Mouse (Mus musculus): ENCODE measurements around the gene Dolpp1. TPM values are rescaled to one million over a fixed set of nuclear protein-coding genes. Genes with fewer than 3 reads are reported as not detected.
A peak's percentile ranks its signal among the peaks of the same experiment; 100 is the strongest.

The Dolpp1 gene
- polyA plus RNA-seq, 1 experiment from 2014 or later: 21.9 TPM

- peaks cover 82% of the 10 kb centered on the region for H3K4me1 ChIP-seq (replicated peaks)
- no peaks in the 10 kb centered on the region for H3K9me3 ChIP-seq (replicated peaks)
- H3K4me2 ChIP-seq: peak overlapping the region; percentile 74
- H3K27ac ChIP-seq (ENCODE audit: poor library complexity, severe bottlenecking): peak overlapping the region; percentile 100
- peak overlapping the region; percentile 84 for H3K9ac ChIP-seq
- WGBS: 33% methylated on average over 5 of the region's 5 CpGs
- H3K27me3 ChIP-seq (replicated peaks): no peaks in the 10 kb centered on the region
- peak overlapping the region; percentile 39 for H3K4me3 ChIP-seq
- no peak for ATAC-seq (ENCODE audit: insufficient number of reproducible peaks, low FRiP score)
- H3K36me3 ChIP-seq: peaks cover 62% of the 10 kb centered on the region
These were observed 50.4 kb downstream of the Dolpp1 start for GRCm38 (mm10) chr2:30442498-30442890.

GRCm38 (mm10) chr2:30443281-30443680 lies 51.2 kb downstream of the Dolpp1 start:
- peak overlapping the region; percentile 100 for H3K27ac ChIP-seq (ENCODE audit: poor library complexity, severe bottlenecking)
- peak overlapping the region; percentile 84 for H3K9ac ChIP-seq
- H3K36me3 ChIP-seq: peaks cover 62% of the 10 kb centered on the region
- H3K4me2 ChIP-seq: peak overlapping the region; percentile 74
- no peaks in the 10 kb centered on the region for H3K27me3 ChIP-seq (replicated peaks)
- 55% methylated on average over 4 of the region's 4 CpGs for WGBS
- H3K4me3 ChIP-seq: no peak overlapping the region; the same call in 1 of the 2 replicates
- ATAC-seq (ENCODE audit: insufficient number of reproducible peaks, low FRiP score): no peak
- H3K9me3 ChIP-seq (replicated peaks): no peaks in the 10 kb centered on the region
- peaks cover 84% of the 10 kb centered on the region for H3K4me1 ChIP-seq (replicated peaks)

GRCm38 (mm10) chr2:30444006-30444405 lies 52.0 kb downstream of the Dolpp1 start:
- Histone ChIP-seq H3K36me3 (peaks cover 60% of the 10 kb centered on the region), H3K4me2 (peak overlapping the region; percentile 74), H3K27ac (ENCODE audit: poor library complexity, severe bottlenecking) (peak overlapping the region; percentile 100), H3K27me3 (replicated peaks) (no peaks in the 10 kb centered on the region), H3K4me1 (replicated peaks) (peaks cover 83% of the 10 kb centered on the region), H3K9ac (peak overlapping the region; percentile 84), H3K4me3 (no peak overlapping the region), H3K9me3 (replicated peaks) (no peaks in the 10 kb centered on the region)
- ATAC-seq (ENCODE audit: insufficient number of reproducible peaks, low FRiP score): no peak
- WGBS: 57% methylated on average over 5 of the region's 5 CpGs

GRCm38 (mm10) chr2:30444450-30444849 lies 52.4 kb downstream of the Dolpp1 start:
- Histone ChIP-seq H3K27ac (ENCODE audit: poor library complexity, severe bottlenecking) (peak overlapping the region; percentile 100), H3K4me2 (peak overlapping the region; percentile 74), H3K4me3 (no peak overlapping the region), H3K27me3 (replicated peaks) (no peaks in the 10 kb centered on the region), H3K36me3 (peaks cover 60% of the 10 kb centered on the region), H3K9ac (peak overlapping the region; percentile 84; the same call in 1 of the 2 replicates), H3K9me3 (replicated peaks) (peaks cover 2% of the 10 kb centered on the region; the same call in 1 of the 2 replicates), H3K4me1 (replicated peaks) (peaks cover 79% of the 10 kb centered on the region)
- ATAC-seq (ENCODE audit: insufficient number of reproducible peaks, low FRiP score): no peak

- Histone ChIP-seq H3K4me3 (no peak overlapping the region), H3K4me1 (replicated peaks) (peaks cover 70% of the 10 kb centered on the region), H3K27ac (ENCODE audit: poor library complexity, severe bottlenecking) (peak overlapping the region; percentile 100), H3K4me2 (peak overlapping the region; percentile 22), H3K9me3 (replicated peaks) (peaks cover 11% of the 10 kb centered on the region; the same call in 1 of the 2 replicates), H3K27me3 (replicated peaks) (no peaks in the 10 kb centered on the region), H3K36me3 (peaks cover 64% of the 10 kb centered on the region), H3K9ac (peak overlapping the region; percentile 69)
- ATAC-seq (ENCODE audit: insufficient number of reproducible peaks, low FRiP score): peak; percentile 51
- WGBS: 27% methylated on average over 2 of the region's 2 CpGs
These were observed 53.3 kb downstream of the Dolpp1 start for GRCm38 (mm10) chr2:30445312-30445711.

GRCm38 (mm10) chr2:30446891-30447826 lies 55.1 kb downstream of the Dolpp1 start:
- Histone ChIP-seq H3K9me3 (replicated peaks) (peaks cover 14% of the 10 kb centered on the region; the same call in 1 of the 2 replicates), H3K36me3 (peaks cover 75% of the 10 kb centered on the region), H3K4me1 (replicated peaks) (peaks cover 54% of the 10 kb centered on the region), H3K4me2 (no peak overlapping the region), H3K4me3 (no peak overlapping the region), H3K27me3 (replicated peaks) (no peaks in the 10 kb centered on the region), H3K27ac (ENCODE audit: poor library complexity, severe bottlenecking) (peak overlapping the region; percentile 100), H3K9ac (peak overlapping the region; percentile 36; the same call in 1 of the 2 replicates)
- no peak for ATAC-seq (ENCODE audit: insufficient number of reproducible peaks, low FRiP score)
- WGBS: 74% methylated on average over 10 of the region's 10 CpGs

GRCm38 (mm10) chr2:30448371-30448770 lies 56.3 kb downstream of the Dolpp1 start:
- Histone ChIP-seq H3K27ac (ENCODE audit: poor library complexity, severe bottlenecking) (no peak overlapping the region), H3K4me1 (replicated peaks) (peaks cover 48% of the 10 kb centered on the region), H3K4me3 (no peak overlapping the region), H3K36me3 (peaks cover 82% of the 10 kb centered on the region), H3K27me3 (replicated peaks) (no peaks in the 10 kb centered on the region), H3K9ac (no peak overlapping the region), H3K4me2 (no peak overlapping the region), H3K9me3 (replicated peaks) (peaks cover 14% of the 10 kb centered on the region; the same call in 1 of the 2 replicates)
- ATAC-seq (ENCODE audit: insufficient number of reproducible peaks, low FRiP score): no peak
- 90% methylated on average over 7 of the region's 7 CpGs for WGBS

Small RNAs within 50 kb of the gene (microRNA-seq; reads per million reads assigned to microRNA genes)
- not detected for gene Gm47292

Other genes starting within 250 kb of the Dolpp1 start
- gene Endog, start 220.8 kb upstream of the Dolpp1 start, polyA plus RNA-seq (2016; fragmentation: Nextera tagmentation; extraction: Ambion mirVana): 37.0 and 39.7 TPM in 2 replicates
- 34.8 and 35.5 TPM in 2 replicates for gene Spout1, start 213.8 kb upstream of the Dolpp1 start, polyA plus RNA-seq (2016; fragmentation: Nextera tagmentation; extraction: Ambion mirVana)
- 14.0 and 14.9 TPM in 2 replicates for gene Kyat1, start 186.4 kb upstream of the Dolpp1 start, polyA plus RNA-seq (2016; fragmentation: Nextera tagmentation; extraction: Ambion mirVana)
- gene Lrrc8a, start 154.5 kb upstream of the Dolpp1 start, polyA plus RNA-seq (2016; fragmentation: Nextera tagmentation; extraction: Ambion mirVana): 35.4 and 37.7 TPM in 2 replicates
- 0.33 and 0.40 TPM in 2 replicates for gene Gm28035, start 151.7 kb upstream of the Dolpp1 start, polyA plus RNA-seq (2016; fragmentation: Nextera tagmentation; extraction: Ambion mirVana)
- gene Phyhd1, start 126.1 kb upstream of the Dolpp1 start, polyA plus RNA-seq (2016; fragmentation: Nextera tagmentation; extraction: Ambion mirVana): 5.7 and 6.5 TPM in 2 replicates
- gene Gm28038, start 111.2 kb upstream of the Dolpp1 start, polyA plus RNA-seq (2016; fragmentation: Nextera tagmentation; extraction: Ambion mirVana): not detected in 2 replicates
- gene Dolk, start 105.9 kb upstream of the Dolpp1 start, polyA plus RNA-seq (2016; fragmentation: Nextera tagmentation; extraction: Ambion mirVana): 26.6 and 27.1 TPM in 2 replicates
- 34.4 and 34.9 TPM in 2 replicates for gene Nup188, start 105.9 kb upstream of the Dolpp1 start, polyA plus RNA-seq (2016; fragmentation: Nextera tagmentation; extraction: Ambion mirVana)
- gene Sh3glb2, start 32.9 kb upstream of the Dolpp1 start, polyA plus RNA-seq (2016; fragmentation: Nextera tagmentation; extraction: Ambion mirVana): 117 and 130 TPM in 2 replicates
- 32.7 and 33.6 TPM in 2 replicates for gene Miga2, start 28.0 kb upstream of the Dolpp1 start, polyA plus RNA-seq (2016; fragmentation: Nextera tagmentation; extraction: Ambion mirVana)
- gene Crat, start 23.6 kb downstream of the Dolpp1 start, polyA plus RNA-seq (2016; fragmentation: Nextera tagmentation; extraction: Ambion mirVana): 67.9 and 74.2 TPM in 2 replicates
- gene Ptpa, start 23.8 kb downstream of the Dolpp1 start, polyA plus RNA-seq (2016; fragmentation: Nextera tagmentation; extraction: Ambion mirVana): 107 and 115 TPM in 2 replicates
- gene Ier5l, start 82.0 kb downstream of the Dolpp1 start, polyA plus RNA-seq (2016; fragmentation: Nextera tagmentation; extraction: Ambion mirVana): 1.7 and 2.0 TPM in 2 replicates
- gene Cstad, start 202.8 kb downstream of the Dolpp1 start, polyA plus RNA-seq (2016; fragmentation: Nextera tagmentation; extraction: Ambion mirVana): 1.4 and 2.0 TPM in 2 replicates